Comparison of ENCODE assay signal across 18 mouse cellular contexts in genomic region chr16:67311033-67311432, GRCm38 (mm10).
DNase-seq lines count a peak whose midpoint lies in the region; ATAC-seq and TF ChIP-seq lines count a peak whose summit lies in the region.
"Had no signal": no experiment of that assay in that cellular context is flagged by ENCODE, and none has a peak within 500 bp of the region (broad histone marks: within the 10 kb centered on the region; RNA-seq: fewer than 3 reads in every experiment).

No protein-coding gene starts in this region.

- H3K27me3 ChIP-seq in hindbrain, embryonic 14.5 days (ENCODE audit: control insufficient read depth, insufficient read depth, low read length): no peaks in the 10 kb centered on the region
- H3K27me3 ChIP-seq in hindbrain, embryonic 12.5 days: no peaks in the 10 kb centered on the region
- H3K27me3 ChIP-seq in midbrain, embryonic 13.5 days: no peaks in the 10 kb centered on the region
- H3K27me3 ChIP-seq in midbrain, embryonic 11.5 days (ENCODE audit: control insufficient read depth, insufficient read depth, low read length): no peaks in the 10 kb centered on the region
- no peaks in the 10 kb centered on the region for H3K27me3 ChIP-seq in forebrain, postnatal 0 days (ENCODE audit: insufficient read depth, low read length)
- H3K27me3 ChIP-seq in neural tube, embryonic 15.5 days (replicated peaks): no peaks in the 10 kb centered on the region
- H3K27me3 ChIP-seq in kidney, adult 2 months (replicated peaks; ENCODE audit: control insufficient read depth, insufficient read depth, low read length): no peaks in the 10 kb centered on the region
- H3K27me3 ChIP-seq: heart, embryonic 15.5 days; liver, embryonic 13.5 days; megakaryocyte, embryonic 14.5 days; neural tube, embryonic 12.5 days had no signal

- no peaks in the 10 kb centered on the region for H3K36me3 ChIP-seq in hindbrain, embryonic 14.5 days (replicated peaks; ENCODE audit: control insufficient read depth, insufficient read depth)
- H3K36me3 ChIP-seq in hindbrain, embryonic 12.5 days: no peaks in the 10 kb centered on the region
- no peaks in the 10 kb centered on the region for H3K36me3 ChIP-seq in midbrain, embryonic 13.5 days
- no peaks in the 10 kb centered on the region for H3K36me3 ChIP-seq in midbrain, embryonic 11.5 days (ENCODE audit: control insufficient read depth, insufficient read depth, low read length)
- H3K36me3 ChIP-seq in forebrain, postnatal 0 days (ENCODE audit: insufficient read depth): no peaks in the 10 kb centered on the region
- H3K36me3 ChIP-seq in neural tube, embryonic 15.5 days: no peaks in the 10 kb centered on the region
- H3K36me3 ChIP-seq in kidney, adult 2 months (ENCODE audit: control insufficient read depth, insufficient read depth, low read length): no peaks in the 10 kb centered on the region
- H3K36me3 ChIP-seq: G1E; heart, embryonic 15.5 days; liver, embryonic 13.5 days; neural tube, embryonic 12.5 days had no signal

- TF ChIP-seq CTCF in forebrain, postnatal 0 days (IDR thresholded peaks at IDR 0.05; ENCODE audit: low read depth): no peak
- TF ChIP-seq CTCF in kidney, adult 2 months (conservative IDR thresholded peaks at IDR 0.05; ENCODE audit: insufficient read depth, insufficient read length, low read depth, low read length): no peak

- no peaks in the 10 kb centered on the region for H3K9me3 ChIP-seq in hindbrain, embryonic 14.5 days (ENCODE audit: control insufficient read depth, low read length)
- H3K9me3 ChIP-seq in hindbrain, embryonic 12.5 days (replicated peaks): no peaks in the 10 kb centered on the region
- no peaks in the 10 kb centered on the region for H3K9me3 ChIP-seq in midbrain, embryonic 13.5 days
- no peaks in the 10 kb centered on the region for H3K9me3 ChIP-seq in midbrain, embryonic 11.5 days (ENCODE audit: control insufficient read depth, low read length)
- no peaks in the 10 kb centered on the region for H3K9me3 ChIP-seq in forebrain, postnatal 0 days (ENCODE audit: low read length)
- no peaks in the 10 kb centered on the region for H3K9me3 ChIP-seq in neural tube, embryonic 15.5 days (replicated peaks)
- H3K9me3 ChIP-seq: G1E; heart, embryonic 15.5 days; liver, embryonic 13.5 days; megakaryocyte, embryonic 14.5 days; neural tube, embryonic 12.5 days had no signal

- no peak for TF ChIP-seq POLR2A in kidney, adult 2 months (IDR thresholded peaks at IDR 0.05; ENCODE audit: low read depth, low read length)

- no peak overlapping the region for H3K4me2 ChIP-seq in hindbrain, embryonic 14.5 days (replicated peaks)
- no peak overlapping the region for H3K4me2 ChIP-seq in hindbrain, embryonic 12.5 days (replicated peaks)
- H3K4me2 ChIP-seq in midbrain, embryonic 13.5 days (replicated peaks): no peak overlapping the region
- no peak overlapping the region for H3K4me2 ChIP-seq in midbrain, embryonic 11.5 days
- no peak overlapping the region for H3K4me2 ChIP-seq in forebrain, postnatal 0 days (ENCODE audit: low read depth)
- H3K4me2 ChIP-seq in neural tube, embryonic 15.5 days: no peak overlapping the region
- H3K4me2 ChIP-seq: heart, embryonic 15.5 days; liver, embryonic 13.5 days; neural tube, embryonic 12.5 days had no signal

- no peak overlapping the region for H3K4me3 ChIP-seq in hindbrain, embryonic 14.5 days (replicated peaks; ENCODE audit: low read length)
- H3K4me3 ChIP-seq in hindbrain, embryonic 12.5 days: no peak overlapping the region
- H3K4me3 ChIP-seq in midbrain, embryonic 13.5 days (replicated peaks): no peak overlapping the region
- H3K4me3 ChIP-seq in midbrain, embryonic 11.5 days (ENCODE audit: low read depth, low read length): no peak overlapping the region
- no peak overlapping the region for H3K4me3 ChIP-seq in forebrain, postnatal 0 days (ENCODE audit: low read depth, low read length)
- no peak overlapping the region for H3K4me3 ChIP-seq in neural tube, embryonic 15.5 days (replicated peaks)
- H3K4me3 ChIP-seq in kidney, adult 2 months (ENCODE audit: insufficient read depth, low read depth, low read length): no peak overlapping the region
- H3K4me3 ChIP-seq: heart, embryonic 15.5 days; liver, embryonic 13.5 days; megakaryocyte, embryonic 14.5 days; neural tube, embryonic 12.5 days had no signal

- ATAC-seq in hindbrain, embryonic 14.5 days (ENCODE audit: low FRiP score): peak; percentile 65; the same call in 1 of the 2 replicates
- no peak for ATAC-seq in hindbrain, embryonic 12.5 days (ENCODE audit: low FRiP score)
- peak; percentile 43; the same call in 1 of the 2 replicates for ATAC-seq in midbrain, embryonic 13.5 days
- ATAC-seq in midbrain, embryonic 11.5 days (ENCODE audit: low FRiP score): no peak
- ATAC-seq in forebrain, postnatal 0 days: peak; percentile 88
- ATAC-seq in neural tube, embryonic 15.5 days (ENCODE audit: low FRiP score): peak; percentile 68
- ATAC-seq: inflammation-experienced regulatory T-cells, adult 6 months; lung, postnatal 0 days had no signal

- 0 out of 2 replicates have a peak overlapping the region, but pooled peaks have one; percentile 23 for H3K27ac ChIP-seq in hindbrain, embryonic 14.5 days
- H3K27ac ChIP-seq in hindbrain, embryonic 12.5 days: no peak overlapping the region
- no peak overlapping the region for H3K27ac ChIP-seq in midbrain, embryonic 13.5 days
- H3K27ac ChIP-seq in midbrain, embryonic 11.5 days (ENCODE audit: low read depth, low read length): no peak overlapping the region
- H3K27ac ChIP-seq in forebrain, postnatal 0 days (ENCODE audit: low read depth, low read length): peak overlapping the region; percentile 16; the same call in 1 of the 2 replicates
- H3K27ac ChIP-seq in neural tube, embryonic 15.5 days (replicated peaks): no peak overlapping the region
- no peak overlapping the region for H3K27ac ChIP-seq in kidney, adult 2 months (ENCODE audit: insufficient read depth, low read depth, low read length)
- H3K27ac ChIP-seq: heart, embryonic 15.5 days; kidney, postnatal 0 days; liver, embryonic 13.5 days; neural tube, embryonic 12.5 days had no signal

- H3K4me1 ChIP-seq in hindbrain, embryonic 14.5 days (replicated peaks; ENCODE audit: control insufficient read depth, insufficient read depth, low read length): no peaks in the 10 kb centered on the region; the same call in 1 of the 2 replicates
- H3K4me1 ChIP-seq in hindbrain, embryonic 12.5 days: no peaks in the 10 kb centered on the region
- H3K4me1 ChIP-seq in midbrain, embryonic 13.5 days (replicated peaks): 0 out of 2 replicates have a peak, but pooled peaks cover 3% of the 10 kb centered on the region
- H3K4me1 ChIP-seq in midbrain, embryonic 11.5 days (ENCODE audit: control insufficient read depth, insufficient read depth, low read length): no peaks in the 10 kb centered on the region
- H3K4me1 ChIP-seq in forebrain, postnatal 0 days (ENCODE audit: insufficient read depth): peaks cover 11% of the 10 kb centered on the region; the same call in 1 of the 2 replicates
- no peaks in the 10 kb centered on the region for H3K4me1 ChIP-seq in neural tube, embryonic 15.5 days
- no peaks in the 10 kb centered on the region for H3K4me1 ChIP-seq in kidney, adult 2 months (ENCODE audit: control insufficient read depth, insufficient read depth, low read length)
- H3K4me1 ChIP-seq: heart, embryonic 15.5 days; liver, embryonic 13.5 days; megakaryocyte, embryonic 14.5 days; neural tube, embryonic 12.5 days had no signal

- 72% methylated on average over 2 of the region's 2 CpGs for WGBS in hindbrain, embryonic 14.5 days
- 79% methylated on average over 2 of the region's 2 CpGs for WGBS in hindbrain, embryonic 12.5 days
- WGBS in midbrain, embryonic 13.5 days: 77% methylated on average over 2 of the region's 2 CpGs
- 82% methylated on average over 2 of the region's 2 CpGs for WGBS in midbrain, embryonic 11.5 days
- WGBS in forebrain, postnatal 0 days: 55% methylated on average over 2 of the region's 2 CpGs
- 68% methylated on average over 2 of the region's 2 CpGs for WGBS in neural tube, embryonic 15.5 days
- 86% methylated on average over 2 of the region's 2 CpGs for WGBS in kidney, adult 2 months

- H3K9ac ChIP-seq in hindbrain, embryonic 14.5 days: no peak overlapping the region
- H3K9ac ChIP-seq in hindbrain, embryonic 12.5 days: no peak overlapping the region
- no peak overlapping the region for H3K9ac ChIP-seq in midbrain, embryonic 13.5 days (replicated peaks)
- no peak overlapping the region for H3K9ac ChIP-seq in midbrain, embryonic 11.5 days (ENCODE audit: low read length)
- no peak overlapping the region for H3K9ac ChIP-seq in forebrain, postnatal 0 days
- H3K9ac ChIP-seq in neural tube, embryonic 15.5 days (replicated peaks): no peak overlapping the region
- H3K9ac ChIP-seq: heart, embryonic 15.5 days; liver, embryonic 13.5 days; neural tube, embryonic 12.5 days had no signal

- no peak for DNase-seq in hindbrain, embryonic 14.5 days (ENCODE audit: low spot score)
- DNase-seq in midbrain, embryonic 11.5 days (ENCODE audit: low spot score, missing footprints): no peak
- DNase-seq in forebrain, postnatal 0 days: peak; percentile 47
- no peak for DNase-seq in kidney, adult 2 months
- no peak for DNase-seq in urinary bladder, postnatal 10 days (ENCODE audit: low spot score)
- DNase-seq: adrenal gland, postnatal 10 days; cerebellum, postnatal 25 days; liver, embryonic 13.5 days had no signal

Comparison
In these comparisons a context has a peak if more than half of its experiments do, and no peak if none do; other contexts are left out.
1. ATAC-seq: peak in hindbrain, embryonic 14.5 days (single experiment), midbrain, embryonic 13.5 days (single experiment), forebrain, postnatal 0 days (single experiment) and neural tube, embryonic 15.5 days (single experiment); none in hindbrain, embryonic 12.5 days (single experiment) and midbrain, embryonic 11.5 days (single experiment).
2. H3K27ac ChIP-seq: peak in hindbrain, embryonic 14.5 days (single experiment) and forebrain, postnatal 0 days (single experiment); none in hindbrain, embryonic 12.5 days (single experiment), midbrain, embryonic 13.5 days (single experiment), midbrain, embryonic 11.5 days (single experiment), neural tube, embryonic 15.5 days (single experiment) and kidney, adult 2 months (single experiment).